Mouse (Mus musculus): ENCODE measurements around the gene Trpm5. TPM values are rescaled to one million over a fixed set of nuclear protein-coding genes. Genes with fewer than 3 reads are reported as not detected.

Gene Trpm5
- polyA plus RNA-seq, 1 experiment = 0.95 TPM

DNA sequence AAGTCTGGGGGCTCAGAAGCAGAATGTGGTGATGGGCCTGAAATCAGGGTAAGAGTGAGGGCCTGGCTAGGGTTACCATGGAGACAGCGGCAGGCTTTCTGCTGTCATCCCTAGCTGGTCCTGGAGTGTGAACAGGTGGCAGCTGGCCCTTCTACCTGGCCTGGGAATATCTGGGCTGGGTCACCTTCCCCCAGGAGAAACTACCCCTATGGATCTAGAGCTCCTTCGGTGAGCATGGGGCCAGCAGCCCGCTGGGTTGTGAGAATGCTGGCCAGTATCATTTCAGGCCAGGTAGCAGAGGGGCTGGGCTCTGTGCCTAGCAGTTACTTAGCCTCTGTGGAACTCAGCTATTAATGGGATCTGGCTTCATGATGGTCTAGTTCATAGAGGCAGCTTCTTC lies 30.5 kb upstream of the Trpm5 start:
- Histone ChIP-seq H3K36me3 (ENCODE audit: control insufficient read depth, insufficient read depth, low read length) (no peaks in the 10 kb centered on the region), H3K27ac (ENCODE audit: insufficient read depth, low read length) (no peak overlapping the region), H3K4me1 (ENCODE audit: control insufficient read depth, insufficient read depth, insufficient read length) (no peaks in the 10 kb centered on the region; the same call in 1 of the 2 replicates), H3K27me3 (ENCODE audit: control insufficient read depth, insufficient read depth, low read length) (no peaks in the 10 kb centered on the region), H3K4me3 (ENCODE audit: extremely low read depth, insufficient read depth, insufficient read length) (no peak overlapping the region)
- 94% methylated on average over 3 of the region's 3 CpGs for WGBS
- no peak for TF ChIP-seq POLR2A (IDR thresholded peaks at IDR 0.05; ENCODE audit: low read depth, low read length)
- no peak for TF ChIP-seq CTCF (IDR thresholded peaks at IDR 0.05; ENCODE audit: extremely low read depth, insufficient read depth, insufficient read length, insufficient replicate concordance)
- no peak for DNase-seq (ENCODE audit: low read depth in 1 of 2, low spot score in 2 of 2)

DNA sequence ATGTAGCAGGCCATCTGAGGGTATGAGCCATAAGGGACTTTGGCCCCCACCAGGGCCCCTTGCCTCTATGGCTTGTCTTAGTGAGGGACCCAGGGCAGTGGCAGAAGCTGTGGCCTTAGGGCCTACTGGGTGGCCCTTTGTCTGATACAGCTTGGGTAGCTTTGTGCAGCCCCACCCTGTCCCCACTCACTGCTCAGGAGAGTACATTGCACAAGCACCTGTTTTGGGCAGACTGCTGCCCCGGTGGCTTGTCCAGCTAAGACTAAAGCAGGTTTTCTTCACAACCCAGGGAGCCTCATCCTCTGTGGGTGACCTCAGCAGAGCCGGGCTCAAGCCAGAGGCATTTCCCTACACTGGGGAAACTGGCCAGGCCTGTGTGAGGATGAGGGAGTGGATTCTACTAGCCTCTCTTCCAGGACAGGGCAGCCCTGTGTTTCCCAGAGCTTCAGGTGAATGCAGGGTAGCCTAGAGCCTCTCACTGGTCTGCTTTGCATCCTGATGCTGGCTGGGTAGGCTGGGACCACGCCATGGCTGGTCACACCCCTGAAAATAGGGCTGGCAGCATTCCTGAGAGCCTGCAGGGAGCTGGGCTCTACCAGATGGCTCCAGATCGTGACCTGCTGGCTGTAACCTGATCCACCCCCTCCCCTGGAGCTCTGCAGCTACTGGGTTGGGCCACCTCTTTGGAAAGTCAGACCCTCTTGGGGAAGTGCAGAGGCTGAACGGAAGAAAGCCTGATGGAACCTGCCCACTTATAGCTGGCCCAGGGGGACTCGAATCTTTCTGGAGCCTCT lies 29.6 kb upstream of the Trpm5 start:
- no peak overlapping the region for H3K4me3 ChIP-seq (ENCODE audit: extremely low read depth, insufficient read depth, insufficient read length)
- no peak for DNase-seq (ENCODE audit: low read depth in 1 of 2, low spot score in 2 of 2)
- TF ChIP-seq CTCF (IDR thresholded peaks at IDR 0.05; ENCODE audit: extremely low read depth, insufficient read depth, insufficient read length, insufficient replicate concordance) = no peak
- TF ChIP-seq POLR2A (IDR thresholded peaks at IDR 0.05; ENCODE audit: low read depth, low read length) = no peak
- H3K27ac ChIP-seq (ENCODE audit: insufficient read depth, low read length) = no peak overlapping the region
- H3K36me3 ChIP-seq (ENCODE audit: control insufficient read depth, insufficient read depth, low read length) = no peaks in the 10 kb centered on the region
- no peaks in the 10 kb centered on the region for H3K27me3 ChIP-seq (ENCODE audit: control insufficient read depth, insufficient read depth, low read length)
- no peaks in the 10 kb centered on the region; the same call in 1 of the 2 replicates for H3K4me1 ChIP-seq (ENCODE audit: control insufficient read depth, insufficient read depth, insufficient read length)
- WGBS = 74% methylated on average over 6 of the region's 6 CpGs

- 83% methylated on average over 5 of the region's 5 CpGs for WGBS
- Histone ChIP-seq H3K27ac (ENCODE audit: insufficient read depth, low read length) (no peak overlapping the region), H3K4me3 (ENCODE audit: extremely low read depth, insufficient read depth, insufficient read length) (no peak overlapping the region), H3K27me3 (ENCODE audit: control insufficient read depth, insufficient read depth, low read length) (no peaks in the 10 kb centered on the region), H3K4me1 (ENCODE audit: control insufficient read depth, insufficient read depth, insufficient read length) (no peaks in the 10 kb centered on the region; the same call in 1 of the 2 replicates), H3K36me3 (ENCODE audit: control insufficient read depth, insufficient read depth, low read length) (no peaks in the 10 kb centered on the region)
- TF ChIP-seq CTCF (IDR thresholded peaks at IDR 0.05; ENCODE audit: extremely low read depth, insufficient read depth, insufficient read length, insufficient replicate concordance) (no peak), POLR2A (IDR thresholded peaks at IDR 0.05; ENCODE audit: low read depth, low read length) (no peak)
- DNase-seq (ENCODE audit: low read depth in 1 of 2, low spot score in 2 of 2) = no peak
Observed at GRCm38 (mm10) chr7:143122191-143122590, 27.7 kb upstream of the Trpm5 start.

DNA sequence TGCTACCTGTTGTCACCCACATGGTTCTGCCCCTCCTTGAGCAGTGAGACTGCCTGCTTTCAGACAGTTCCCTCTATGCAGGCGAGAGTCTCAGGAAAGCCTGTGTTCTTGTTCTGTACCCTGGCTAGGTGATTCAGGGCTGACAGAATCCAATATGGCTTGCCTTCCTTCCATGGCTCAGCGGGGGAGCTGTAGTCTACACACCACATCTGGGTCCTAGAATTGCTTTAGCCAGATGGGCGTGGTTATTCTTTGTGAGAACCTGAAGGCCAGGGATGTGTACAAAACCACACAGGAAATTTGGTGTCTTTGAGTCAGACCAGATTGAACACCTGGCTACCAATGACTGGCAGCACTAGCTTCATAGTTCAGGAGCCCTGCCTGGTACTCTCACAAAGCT lies 25.4 kb upstream of the Trpm5 start:
- WGBS = 19% methylated on average over 3 of the region's 3 CpGs
- H3K4me1 ChIP-seq (ENCODE audit: control insufficient read depth, insufficient read depth, insufficient read length) = no peaks in the 10 kb centered on the region; the same call in 1 of the 2 replicates
- no peak overlapping the region for H3K27ac ChIP-seq (ENCODE audit: insufficient read depth, low read length)
- TF ChIP-seq POLR2A (IDR thresholded peaks at IDR 0.05; ENCODE audit: low read depth, low read length) (no peak), CTCF (IDR thresholded peaks at IDR 0.05; ENCODE audit: extremely low read depth, insufficient read depth, insufficient read length, insufficient replicate concordance) (no peak)
- no peaks in the 10 kb centered on the region for H3K27me3 ChIP-seq (ENCODE audit: control insufficient read depth, insufficient read depth, low read length)
- no peak overlapping the region for H3K4me3 ChIP-seq (ENCODE audit: extremely low read depth, insufficient read depth, insufficient read length)
- H3K36me3 ChIP-seq (ENCODE audit: control insufficient read depth, insufficient read depth, low read length) = no peaks in the 10 kb centered on the region
- DNase-seq (ENCODE audit: low read depth in 1 of 2, low spot score in 2 of 2) = no peak

DNA sequence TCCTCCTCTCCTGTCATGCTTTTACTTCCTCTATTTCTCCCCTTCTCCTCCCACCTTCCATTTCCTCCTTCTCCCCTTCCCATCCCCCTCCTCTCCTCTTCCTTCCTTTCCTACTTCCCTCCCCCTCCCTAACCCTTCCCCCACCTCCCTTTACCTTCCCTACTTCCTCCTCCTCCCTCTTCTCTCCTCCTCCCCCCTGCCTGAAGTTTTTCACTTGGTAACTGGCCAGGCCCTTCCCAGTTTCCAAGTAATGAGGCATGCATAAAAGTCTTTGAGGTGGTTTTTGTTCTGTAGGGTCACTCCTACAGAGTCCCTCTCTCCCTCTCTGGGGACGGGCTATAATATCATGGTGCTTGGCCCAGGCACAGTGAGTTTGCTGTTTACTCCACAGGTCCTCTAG lies 25.0 kb upstream of the Trpm5 start:
- DNase-seq (ENCODE audit: low read depth in 1 of 2, low spot score in 2 of 2) = no peak
- no peak overlapping the region for H3K4me3 ChIP-seq (ENCODE audit: extremely low read depth, insufficient read depth, insufficient read length)
- H3K27ac ChIP-seq (ENCODE audit: insufficient read depth, low read length) = no peak overlapping the region
- WGBS = 26% methylated on average over 1 of the region's 1 CpGs
- no peak for TF ChIP-seq POLR2A (IDR thresholded peaks at IDR 0.05; ENCODE audit: low read depth, low read length)
- H3K36me3 ChIP-seq (ENCODE audit: control insufficient read depth, insufficient read depth, low read length) = no peaks in the 10 kb centered on the region
- no peaks in the 10 kb centered on the region; the same call in 1 of the 2 replicates for H3K4me1 ChIP-seq (ENCODE audit: control insufficient read depth, insufficient read depth, insufficient read length)
- H3K27me3 ChIP-seq (ENCODE audit: control insufficient read depth, insufficient read depth, low read length) = no peaks in the 10 kb centered on the region

DNA sequence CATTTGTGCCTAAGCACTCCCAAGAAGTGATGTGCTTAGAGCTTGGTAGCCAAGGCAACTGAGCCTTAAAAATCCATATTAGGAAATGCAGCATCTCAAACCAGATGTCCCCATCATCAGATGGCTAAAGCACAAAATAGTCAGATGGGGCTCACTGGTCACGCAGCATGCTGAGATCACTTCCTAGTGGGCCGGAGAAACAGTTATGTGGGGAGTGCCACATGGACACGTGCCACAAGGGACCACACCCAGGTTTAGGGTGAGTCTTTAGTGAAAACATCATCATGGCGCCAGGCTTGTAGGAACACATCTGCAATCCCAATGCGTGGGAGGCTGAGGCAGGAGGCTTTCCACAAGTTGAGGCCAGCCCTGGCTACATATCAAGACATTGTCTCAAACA lies 22.1 kb upstream of the Trpm5 start:
- no peak for DNase-seq (ENCODE audit: low read depth in 1 of 2, low spot score in 2 of 2)
- WGBS = 81% methylated on average over 5 of the region's 5 CpGs
- no peaks in the 10 kb centered on the region; the same call in 1 of the 2 replicates for H3K4me1 ChIP-seq (ENCODE audit: control insufficient read depth, insufficient read depth, insufficient read length)
- no peak overlapping the region for H3K4me3 ChIP-seq (ENCODE audit: extremely low read depth, insufficient read depth, insufficient read length)
- H3K36me3 ChIP-seq (ENCODE audit: control insufficient read depth, insufficient read depth, low read length) = no peaks in the 10 kb centered on the region
- H3K27me3 ChIP-seq (ENCODE audit: control insufficient read depth, insufficient read depth, low read length) = no peaks in the 10 kb centered on the region
- H3K27ac ChIP-seq (ENCODE audit: insufficient read depth, low read length) = no peak overlapping the region
- TF ChIP-seq POLR2A (IDR thresholded peaks at IDR 0.05; ENCODE audit: low read depth, low read length) (no peak), CTCF (IDR thresholded peaks at IDR 0.05; ENCODE audit: extremely low read depth, insufficient read depth, insufficient read length, insufficient replicate concordance) (no peak)

DNA sequence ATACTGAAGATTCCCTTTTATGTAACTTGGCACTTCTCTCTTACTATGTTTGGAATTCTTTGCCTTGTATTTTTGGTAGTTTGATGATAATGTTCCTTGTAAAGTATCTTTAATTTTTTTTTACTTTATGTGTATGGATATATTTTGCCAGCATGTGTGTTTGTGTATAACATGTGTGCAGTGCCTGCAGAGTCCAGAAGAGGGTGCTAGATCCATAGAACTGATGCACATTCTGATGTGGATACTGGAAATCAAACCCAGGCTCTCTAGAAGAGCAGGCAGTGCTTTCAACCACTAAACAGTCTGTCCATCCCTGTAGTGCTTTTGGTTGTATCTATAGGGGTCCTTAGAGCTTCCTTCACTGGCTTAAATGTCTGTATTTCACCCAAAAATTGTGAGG lies 20.3 kb upstream of the Trpm5 start:
- no peak overlapping the region for H3K27ac ChIP-seq (ENCODE audit: insufficient read depth, low read length)
- no peaks in the 10 kb centered on the region for H3K4me1 ChIP-seq (ENCODE audit: control insufficient read depth, insufficient read depth, insufficient read length)
- TF ChIP-seq CTCF (IDR thresholded peaks at IDR 0.05; ENCODE audit: extremely low read depth, insufficient read depth, insufficient read length, insufficient replicate concordance) = no peak
- TF ChIP-seq POLR2A (IDR thresholded peaks at IDR 0.05; ENCODE audit: low read depth, low read length) = no peak
- H3K36me3 ChIP-seq (ENCODE audit: control insufficient read depth, insufficient read depth, low read length) = no peaks in the 10 kb centered on the region
- DNase-seq (ENCODE audit: low read depth in 1 of 2, low spot score in 2 of 2) = no peak
- no peaks in the 10 kb centered on the region for H3K27me3 ChIP-seq (ENCODE audit: control insufficient read depth, insufficient read depth, low read length)
- H3K4me3 ChIP-seq (ENCODE audit: extremely low read depth, insufficient read depth, insufficient read length) = no peak overlapping the region
